Mouse (Mus musculus) brain, embryonic 18.5 days (tissue): Measurements from ENCODE around the gene Kirrel3.

ENCODE experiments used
- DNase-seq: peaks from one replicate; pipeline ENCODE4 v3.0.0-alpha.2; 2012; ENCODE audit warnings: low read depth, low spot score

Kirrel3 gene

GRCm38 (mm10) chr9:34688358-34688757 is 202.7 kb downstream of the Kirrel3 start:
- no peak for DNase-seq

- DNase-seq = no peak
Observed at GRCm38 (mm10) chr9:34689375-34689774, 203.7 kb downstream of the Kirrel3 start.

- DNase-seq = no peak
Observed at GRCm38 (mm10) chr9:34695646-34696045, 210.0 kb downstream of the Kirrel3 start.

GRCm38 (mm10) chr9:34703547-34704300 is 218.0 kb downstream of the Kirrel3 start:
- DNase-seq = peak; percentile 50

- DNase-seq = no peak
Observed at GRCm38 (mm10) chr9:34704357-34704756, 218.7 kb downstream of the Kirrel3 start.

- no peak for DNase-seq
Observed at GRCm38 (mm10) chr9:34706350-34706873, 220.7 kb downstream of the Kirrel3 start.

- no peak for DNase-seq
Observed at GRCm38 (mm10) chr9:34708691-34709090, 223.0 kb downstream of the Kirrel3 start.

- DNase-seq = no peak
Observed at GRCm38 (mm10) chr9:34711996-34712395, 226.3 kb downstream of the Kirrel3 start.

GRCm38 (mm10) chr9:34712996-34713395 is 227.3 kb downstream of the Kirrel3 start:
- peak; percentile 30 for DNase-seq

- DNase-seq = no peak
Observed at GRCm38 (mm10) chr9:34713462-34713926, 227.8 kb downstream of the Kirrel3 start.

- no peak for DNase-seq
Observed at GRCm38 (mm10) chr9:34714996-34715619, 229.4 kb downstream of the Kirrel3 start.

GRCm38 (mm10) chr9:34716476-34716875 is 230.8 kb downstream of the Kirrel3 start:
- no peak for DNase-seq

- no peak for DNase-seq
Observed at GRCm38 (mm10) chr9:34721478-34722197, 235.9 kb downstream of the Kirrel3 start.

- DNase-seq = no peak
Observed at GRCm38 (mm10) chr9:34722198-34722550, 236.5 kb downstream of the Kirrel3 start.

GRCm38 (mm10) chr9:34732507-34732906 is 246.8 kb downstream of the Kirrel3 start:
- no peak for DNase-seq

GRCm38 (mm10) chr9:34733579-34733978 is 247.9 kb downstream of the Kirrel3 start:
- DNase-seq = no peak

GRCm38 (mm10) chr9:34734991-34735390 is 249.3 kb downstream of the Kirrel3 start:
- no peak for DNase-seq

GRCm38 (mm10) chr9:34739431-34739830 is 253.7 kb downstream of the Kirrel3 start:
- DNase-seq = no peak

- no peak for DNase-seq
Observed at GRCm38 (mm10) chr9:34740814-34741213, 255.1 kb downstream of the Kirrel3 start.

GRCm38 (mm10) chr9:34748003-34748402 is 262.3 kb downstream of the Kirrel3 start:
- DNase-seq = no peak

GRCm38 (mm10) chr9:34749161-34749560 is 263.5 kb downstream of the Kirrel3 start:
- no peak for DNase-seq

GRCm38 (mm10) chr9:34749877-34750276 is 264.2 kb downstream of the Kirrel3 start:
- no peak for DNase-seq
